Mouse (Mus musculus) heart, adult 2 months (tissue): ENCODE results near the gene Tlr12.

Experiments
- CTCF ChIP-seq: fragments of 200-600 bp; IDR thresholded peaks from 2 replicates; pipeline ENCODE4 v1.8.1; 2022; ENCODE audit warnings: antibody characterized with exemption, mild to moderate bottlenecking, moderate library complexity
- POLR2A ChIP-seq: fragments of 200-500 bp; IDR thresholded peaks from 2 replicates; pipeline ENCODE4 v1.6.1; 2011; ENCODE audit warnings: mild to moderate bottlenecking, low read depth, low read length, control low read depth; ENCODE audit not compliant: insufficient read depth

DNA sequence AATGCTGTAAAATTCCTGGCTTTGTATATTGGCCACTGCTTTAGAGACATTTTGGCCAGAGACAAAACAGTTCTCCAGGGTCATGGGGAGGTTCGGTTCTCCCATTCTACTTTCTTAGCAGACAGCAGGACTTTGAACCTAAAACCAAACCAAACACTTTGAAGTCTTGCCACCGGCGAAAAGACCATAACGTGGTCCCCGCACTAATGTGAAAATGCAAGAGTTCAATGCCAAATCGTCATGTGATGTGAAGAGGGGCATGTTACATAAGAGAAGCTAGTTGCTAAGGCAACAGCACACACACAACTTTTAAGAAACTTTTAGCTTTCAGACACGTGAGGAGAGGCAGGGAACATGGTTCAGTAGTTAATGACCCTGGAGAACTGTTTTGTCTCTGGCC lies 17.0 kb upstream of the Tlr12 start:
- no peak for TF ChIP-seq CTCF
- TF ChIP-seq POLR2A = no peak
